Mouse (Mus musculus): ENCODE measurements around the gene P2rx7. TPM values are rescaled to one million over a fixed set of nuclear protein-coding genes. Genes with fewer than 3 reads are reported as not detected.
"Not testable (repeated sequence)": the region's sequence is repeated elsewhere in the genome, so short reads cannot be mapped to it uniquely, and the experiment has no call there.

Gene P2rx7
- total RNA-seq, 1 experiment from 2014 or later = 6.3 TPM

- no peak for ATAC-seq (ENCODE audit: extremely low read depth, insufficient number of reproducible peaks, low FRiP score, poor library complexity, severe bottlenecking)
These were observed 3.7 kb upstream of the P2rx7 start for GRCm38 (mm10) chr5:122639986-122640385.

- ATAC-seq (ENCODE audit: extremely low read depth, insufficient number of reproducible peaks, low FRiP score, poor library complexity, severe bottlenecking) = peak; percentile 68
These were observed 448 bp downstream of the P2rx7 start for GRCm38 (mm10) chr5:122644111-122644607.

- no peak for ATAC-seq (ENCODE audit: extremely low read depth, insufficient number of reproducible peaks, low FRiP score, poor library complexity, severe bottlenecking)
These were observed 1.6 kb downstream of the P2rx7 start for GRCm38 (mm10) chr5:122645290-122645689.

DNA sequence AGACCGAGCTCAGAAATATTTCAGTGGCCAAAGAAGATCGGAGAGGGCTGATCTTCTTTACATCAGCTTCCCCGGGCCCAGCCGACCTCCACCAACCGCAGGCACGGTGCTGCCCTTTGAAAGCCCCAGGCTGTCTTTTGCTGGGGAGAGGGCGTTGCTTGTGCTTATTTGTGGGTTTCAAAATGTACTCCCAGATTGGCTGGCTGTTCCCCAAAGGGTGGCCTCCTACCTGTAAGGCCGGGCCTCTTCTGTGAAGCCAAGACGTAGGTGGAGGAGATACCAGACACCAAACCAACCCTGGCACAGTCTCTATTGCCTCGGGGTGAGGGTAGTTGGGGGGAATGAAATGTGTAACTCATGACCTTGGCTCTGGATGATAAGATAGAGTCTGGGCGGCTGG, 2.3 kb downstream of the P2rx7 start:
- no peak for ATAC-seq (ENCODE audit: extremely low read depth, insufficient number of reproducible peaks, low FRiP score, poor library complexity, severe bottlenecking)

DNA sequence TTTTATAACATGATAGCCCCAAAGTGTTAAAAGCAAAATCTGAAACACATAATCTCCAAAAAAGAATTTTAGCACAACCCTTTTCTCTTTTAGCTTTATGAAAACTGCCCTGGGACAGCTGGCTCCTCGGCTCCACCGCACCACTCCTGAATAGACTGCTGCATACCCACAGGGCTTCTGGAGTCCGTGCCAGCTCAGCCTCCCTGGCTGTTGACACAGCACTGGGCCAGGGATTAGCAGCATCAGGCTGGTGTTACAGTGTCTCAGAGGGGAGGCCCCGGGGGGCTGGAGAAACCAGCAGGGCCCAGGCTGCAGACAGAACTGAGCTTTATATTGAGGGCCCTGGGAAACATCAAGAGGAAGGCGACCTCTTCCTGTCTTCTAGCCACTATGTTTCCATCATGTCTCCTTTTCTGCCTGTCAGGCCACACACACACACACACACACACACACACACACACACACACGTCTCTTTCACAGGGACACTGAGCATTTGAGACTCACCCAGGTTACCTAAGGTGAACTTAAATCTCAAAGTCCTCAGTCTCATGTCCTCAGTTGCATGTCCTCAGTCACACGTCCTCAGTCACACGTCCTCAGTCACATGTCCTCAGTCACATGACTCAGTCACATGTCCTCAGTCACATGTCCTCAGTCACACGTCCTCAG, 3.7 kb downstream of the P2rx7 start:
- ATAC-seq (ENCODE audit: extremely low read depth, insufficient number of reproducible peaks, low FRiP score, poor library complexity, severe bottlenecking) = no peak

GRCm38 (mm10) chr5:122647952-122648374, 4.3 kb downstream of the P2rx7 start:
- not testable (repeated sequence) for ATAC-seq (ENCODE audit: extremely low read depth, insufficient number of reproducible peaks, low FRiP score, poor library complexity, severe bottlenecking)

GRCm38 (mm10) chr5:122649264-122649663, 5.6 kb downstream of the P2rx7 start:
- no peak for ATAC-seq (ENCODE audit: extremely low read depth, insufficient number of reproducible peaks, low FRiP score, poor library complexity, severe bottlenecking)

- no peak for ATAC-seq (ENCODE audit: extremely low read depth, insufficient number of reproducible peaks, low FRiP score, poor library complexity, severe bottlenecking)
These were observed 6.4 kb downstream of the P2rx7 start for GRCm38 (mm10) chr5:122650100-122650499.

DNA sequence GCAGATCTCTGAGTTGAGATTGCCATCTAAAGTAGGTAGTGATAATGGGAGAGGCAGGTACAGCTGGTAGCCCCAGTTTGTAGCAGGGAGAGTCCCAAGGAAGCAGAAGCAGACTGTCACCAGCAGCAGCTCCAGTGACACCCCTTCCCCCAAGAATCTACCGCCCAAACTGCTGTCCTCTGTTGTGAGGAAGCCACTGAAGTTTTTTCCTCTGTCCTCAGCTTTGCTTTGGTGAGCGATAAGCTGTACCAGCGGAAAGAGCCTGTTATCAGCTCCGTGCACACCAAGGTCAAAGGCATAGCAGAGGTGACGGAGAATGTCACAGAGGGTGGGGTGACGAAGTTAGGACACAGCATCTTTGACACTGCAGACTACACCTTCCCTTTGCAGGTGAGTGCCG, 8.8 kb downstream of the P2rx7 start:
- ATAC-seq (ENCODE audit: extremely low read depth, insufficient number of reproducible peaks, low FRiP score, poor library complexity, severe bottlenecking) = no peak

GRCm38 (mm10) chr5:122653112-122653445, 9.4 kb downstream of the P2rx7 start:
- peak; percentile 26; the same call in 1 of the 2 replicates for ATAC-seq (ENCODE audit: extremely low read depth, insufficient number of reproducible peaks, low FRiP score, poor library complexity, severe bottlenecking)

- ATAC-seq (ENCODE audit: extremely low read depth, insufficient number of reproducible peaks, low FRiP score, poor library complexity, severe bottlenecking) = no peak; the same call in 1 of the 2 replicates
These were observed 9.9 kb downstream of the P2rx7 start for GRCm38 (mm10) chr5:122653446-122654267.

- no peak for ATAC-seq (ENCODE audit: extremely low read depth, insufficient number of reproducible peaks, low FRiP score, poor library complexity, severe bottlenecking)
These were observed 10.5 kb downstream of the P2rx7 start for GRCm38 (mm10) chr5:122654268-122654573.

DNA sequence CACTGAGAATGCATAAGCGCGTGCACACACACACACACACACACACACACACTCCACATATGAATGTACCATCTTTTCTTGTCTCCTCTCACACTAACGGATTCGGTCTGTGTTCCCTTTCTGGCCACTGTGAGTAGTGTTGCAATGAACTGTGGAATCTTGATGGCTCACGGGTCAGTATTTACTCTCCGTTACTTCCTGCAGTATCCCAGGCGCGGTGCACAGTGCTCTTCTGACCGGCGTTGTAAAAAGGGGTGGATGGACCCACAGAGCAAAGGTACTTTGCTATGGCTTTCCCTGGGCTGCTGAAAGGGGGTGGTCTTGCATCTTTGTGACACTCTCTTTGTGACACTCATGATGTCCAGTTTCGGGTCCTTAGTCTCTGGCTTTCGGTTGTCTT, 13.1 kb downstream of the P2rx7 start:
- ATAC-seq (ENCODE audit: extremely low read depth, insufficient number of reproducible peaks, low FRiP score, poor library complexity, severe bottlenecking) = no peak

DNA sequence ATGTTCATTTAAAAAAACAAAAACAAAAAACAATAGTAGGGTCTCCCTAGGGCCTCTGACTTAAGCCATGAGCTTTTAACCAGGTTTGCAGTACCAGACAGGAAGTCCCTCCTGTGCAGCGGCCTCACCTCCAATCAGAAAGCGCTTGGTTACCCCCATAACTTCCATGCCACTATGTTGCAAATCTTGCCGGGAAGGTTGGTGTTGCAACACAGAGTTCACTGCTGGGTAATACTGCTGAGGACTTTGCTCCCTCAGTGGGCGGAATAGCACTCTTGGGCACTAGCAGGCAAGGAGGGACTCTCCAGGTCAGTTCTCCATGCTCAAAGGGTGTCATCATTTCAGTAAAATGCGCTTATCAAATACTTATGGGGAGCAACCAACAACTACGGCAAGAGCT, 18.8 kb downstream of the P2rx7 start:
- no peak for ATAC-seq (ENCODE audit: extremely low read depth, insufficient number of reproducible peaks, low FRiP score, poor library complexity, severe bottlenecking)

GRCm38 (mm10) chr5:122665036-122665435, 21.3 kb downstream of the P2rx7 start:
- ATAC-seq (ENCODE audit: extremely low read depth, insufficient number of reproducible peaks, low FRiP score, poor library complexity, severe bottlenecking) = no peak

DNA sequence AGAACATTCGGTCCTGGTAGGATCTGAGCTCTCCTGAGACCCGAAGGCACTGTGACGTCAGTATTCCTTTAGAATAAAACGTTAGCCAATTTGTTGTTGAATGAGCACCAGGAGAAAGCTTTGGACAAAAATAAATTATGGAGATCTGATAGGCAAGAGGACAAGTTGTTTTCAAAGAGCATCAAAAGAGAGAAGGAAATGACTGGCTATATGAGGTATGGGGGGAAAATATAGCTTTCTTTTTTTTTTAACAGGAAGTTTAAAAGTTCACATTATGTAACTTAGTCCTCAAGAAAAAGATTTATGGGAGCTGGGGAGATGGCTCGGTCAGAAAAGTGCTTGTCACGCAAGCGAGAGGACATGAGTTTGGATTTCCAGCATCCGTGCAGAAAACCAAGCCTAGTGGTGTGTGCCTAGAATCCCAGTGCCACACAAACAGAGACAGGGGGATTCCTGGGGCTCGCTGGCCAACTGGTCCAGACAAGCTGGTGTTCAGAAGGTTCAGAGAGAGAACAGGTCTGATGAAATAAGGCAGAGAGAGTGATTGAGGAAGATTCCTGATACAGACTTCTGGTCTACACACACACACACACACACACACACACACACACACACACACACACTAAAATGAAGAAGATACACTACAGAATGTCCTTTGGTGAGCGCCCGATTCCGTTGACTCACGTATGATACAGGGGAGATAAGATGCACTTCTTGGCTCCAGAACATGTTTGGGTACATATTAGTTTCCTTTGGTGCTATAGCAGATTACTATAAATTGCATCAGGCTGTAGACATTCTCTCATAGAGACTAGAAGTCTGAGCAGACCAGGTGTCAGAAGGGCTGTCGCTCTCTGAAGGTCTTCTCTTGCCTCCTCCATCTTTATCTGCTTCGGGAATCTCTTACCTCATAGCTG, 25.5 kb downstream of the P2rx7 start:
- ATAC-seq (ENCODE audit: extremely low read depth, insufficient number of reproducible peaks, low FRiP score, poor library complexity, severe bottlenecking) = no peak

DNA sequence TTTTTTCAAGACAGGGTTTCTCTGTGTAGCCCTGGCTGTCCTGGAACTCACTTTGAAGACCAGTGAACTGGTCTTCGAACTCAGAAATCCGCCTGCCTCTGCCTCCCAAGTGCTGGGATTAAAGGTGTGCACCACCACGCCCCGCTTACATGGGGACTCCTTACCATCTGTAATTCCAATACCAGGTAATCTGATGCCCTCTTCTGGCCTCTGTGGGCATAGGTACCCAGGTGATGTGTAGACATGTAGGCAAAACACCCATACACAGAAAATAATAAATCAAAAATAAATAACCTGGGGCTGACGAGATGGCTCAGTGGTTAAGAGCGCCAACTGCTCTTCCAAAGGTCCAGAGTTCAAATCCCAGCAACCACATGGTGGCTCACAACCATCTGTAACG, 27.9 kb downstream of the P2rx7 start:
- not testable (repeated sequence) for ATAC-seq (ENCODE audit: extremely low read depth, insufficient number of reproducible peaks, low FRiP score, poor library complexity, severe bottlenecking)

GRCm38 (mm10) chr5:122672298-122672697, 28.6 kb downstream of the P2rx7 start:
- no peak for ATAC-seq (ENCODE audit: extremely low read depth, insufficient number of reproducible peaks, low FRiP score, poor library complexity, severe bottlenecking)

DNA sequence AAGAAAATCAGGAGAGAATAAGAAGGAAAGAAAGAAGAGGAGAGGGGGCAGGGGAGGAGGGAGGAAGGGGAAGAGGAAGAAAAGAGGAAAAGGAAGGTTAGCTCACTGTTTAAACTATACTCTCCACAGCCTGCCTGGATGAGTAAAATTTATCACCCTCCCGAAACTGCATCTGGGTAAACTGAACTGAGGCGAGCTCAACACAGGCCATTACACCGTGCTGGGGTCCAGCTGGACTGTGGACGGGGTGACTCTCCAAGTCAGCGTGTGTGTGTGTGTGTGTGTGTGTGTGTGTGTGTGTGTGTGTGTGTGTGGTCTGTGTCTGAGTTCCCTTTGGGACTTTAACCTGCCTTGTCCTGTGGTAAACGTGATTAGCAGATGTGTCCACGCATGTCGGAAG, 32.3 kb downstream of the P2rx7 start:
- ATAC-seq (ENCODE audit: extremely low read depth, insufficient number of reproducible peaks, low FRiP score, poor library complexity, severe bottlenecking) = no peak

All from neutrophil, adult 5-6 weeks (primary cell).